Mouse (Mus musculus) ovary, adult 2 months (tissue): ENCODE measurements around the gene Ctnnd1. TPM values are rescaled to one million over a fixed set of nuclear protein-coding genes. Genes with fewer than 3 reads are reported as not detected.

ENCODE experiments used
- polyA plus RNA-seq: library from polyadenylated mRNA; depleted of rRNA; stranded (reverse); fragments of >200 nt; gene quantifications from 2 replicates; pipeline ENCODE4 v1.2.3, GENCODE M21; 2012; rRNA removed

Gene Ctnnd1
- 62.4 and 62.9 TPM in 2 replicates for polyA plus RNA-seq

DNA sequence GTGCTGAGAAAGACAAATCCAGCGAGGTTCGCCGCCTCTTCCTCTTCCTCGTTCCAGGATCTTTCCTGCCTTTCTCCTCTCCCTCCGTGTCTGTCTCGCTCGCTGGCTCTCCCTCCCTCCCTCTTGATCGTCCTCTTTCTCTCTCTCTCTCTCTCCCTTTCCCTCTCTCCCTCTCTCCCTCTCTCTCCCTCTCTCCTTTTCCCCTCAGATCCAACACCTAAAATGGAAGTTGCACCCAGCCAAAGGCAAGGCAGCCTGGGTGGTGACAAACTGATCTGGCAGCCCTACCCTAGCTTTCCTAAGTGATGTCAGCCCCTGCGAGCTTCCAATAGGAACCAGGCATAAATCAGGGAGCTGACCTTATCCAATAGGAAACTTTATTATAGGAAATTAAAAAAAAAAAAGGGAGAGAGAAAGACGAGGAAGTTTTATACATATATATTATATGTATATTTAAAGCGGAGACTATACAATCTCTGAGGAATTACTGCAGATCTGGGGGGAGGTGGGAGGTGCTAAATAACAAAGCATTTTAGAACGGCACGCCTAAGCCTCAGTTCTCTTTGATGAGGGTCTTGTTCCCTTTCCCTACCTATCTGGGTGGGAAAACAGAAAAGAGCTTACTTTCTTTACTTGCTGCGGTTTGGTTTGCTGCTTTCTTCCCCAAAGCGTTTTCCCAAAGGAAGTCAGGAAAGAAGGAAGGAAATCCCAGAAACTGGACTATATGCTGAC lies at the start of gene Ctnnd1:
Gene Ctnnd1, minus strand, starts transcription at position 302 of the 732 bp plus-strand sequence.

DNA sequence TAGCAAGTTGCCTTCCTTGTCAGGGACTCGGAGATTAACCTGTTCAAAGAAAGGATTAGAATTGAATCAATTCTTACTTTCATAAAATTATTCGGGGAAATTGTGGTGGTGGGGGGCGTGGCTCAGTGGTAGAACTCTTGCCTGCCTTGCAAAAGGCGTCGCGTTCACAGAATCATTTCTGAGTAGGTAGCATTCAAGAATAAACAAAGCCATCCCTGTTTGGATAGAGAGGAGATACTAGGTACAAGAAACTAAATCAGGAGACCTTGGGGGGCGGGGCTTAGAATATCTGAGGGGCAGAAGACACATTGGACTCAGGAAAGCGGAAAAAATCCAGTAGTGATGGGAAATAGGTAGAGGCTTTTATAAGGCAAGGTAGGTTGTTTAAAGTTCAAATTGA lies 28.5 kb upstream of the Ctnnd1 start, which contains the start of gene Tmx2:
Gene Tmx2, minus strand, starts transcription at position 125 of the 400 bp plus-strand sequence.

DNA sequence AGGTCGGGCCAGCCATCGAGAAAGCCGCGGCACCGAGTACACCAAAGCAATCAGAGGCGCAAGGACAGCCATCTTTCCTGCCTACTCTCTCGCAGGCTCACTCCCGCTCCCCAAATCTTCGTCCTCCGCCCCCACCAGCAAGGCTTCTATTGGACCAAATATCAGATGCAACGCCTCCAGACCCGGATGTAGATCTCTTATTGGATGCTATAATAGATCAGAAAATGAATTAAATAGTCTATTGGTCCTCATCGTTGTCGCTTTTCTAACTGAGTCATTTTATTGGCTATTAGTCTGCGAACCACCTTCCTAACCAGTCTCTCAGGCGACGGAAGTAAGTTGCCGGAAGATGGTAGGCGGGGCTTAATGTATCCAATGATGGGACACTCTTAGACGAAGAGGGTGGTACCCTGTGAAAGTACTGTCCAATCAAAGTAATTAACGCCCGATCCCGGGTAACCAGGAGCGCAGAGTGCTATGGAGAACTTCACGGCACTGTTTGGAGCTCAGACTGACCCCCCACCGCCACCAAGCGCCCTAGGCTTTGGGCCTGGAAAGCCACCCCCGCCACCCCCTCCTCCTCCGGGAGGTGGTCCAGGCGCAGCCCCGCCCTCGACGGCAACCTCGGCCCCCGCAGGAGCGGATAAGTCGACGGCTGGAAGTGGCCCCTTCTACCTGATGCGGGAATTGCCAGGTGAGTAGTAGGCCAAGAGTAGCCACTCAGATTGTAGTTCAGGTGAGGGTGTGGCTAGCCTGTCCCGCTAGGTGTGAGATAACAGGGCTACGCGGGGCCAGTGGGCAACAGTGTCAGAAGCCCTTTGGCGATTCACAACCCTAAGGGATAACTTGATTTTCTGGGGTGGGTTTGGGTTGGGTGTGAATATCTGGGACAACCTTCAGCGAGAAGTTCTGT lies 27.7 kb upstream of the Ctnnd1 start, which contains the start of the genes Gm28635 and Med19:
Gene Gm28635, minus strand, starts transcription at position 74 of the 913 bp plus-strand sequence.
Gene Med19, plus strand, starts transcription at position 435 of the 913 bp plus-strand sequence.

DNA sequence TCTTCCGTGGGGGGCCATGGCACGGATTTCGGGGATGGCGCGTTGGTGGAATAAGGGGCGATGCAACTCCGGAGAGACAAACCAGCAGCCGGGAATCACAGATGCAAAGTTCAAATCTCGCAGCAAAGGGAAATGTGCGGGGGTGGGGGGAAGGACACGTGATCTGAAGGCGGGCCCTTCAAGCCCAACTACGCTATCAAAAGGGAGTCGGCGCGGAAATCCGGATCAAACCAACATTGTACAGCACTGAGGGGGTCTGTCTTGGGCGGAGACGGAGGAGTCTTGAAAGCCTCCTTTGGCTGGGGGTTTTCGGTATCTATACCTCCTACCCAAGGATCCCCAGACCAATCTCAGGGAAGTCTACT lies 20.0 kb upstream of the Ctnnd1 start, which contains the start of gene Selenoh:
Gene Selenoh, minus strand, starts transcription at position 202 of the 365 bp plus-strand sequence.

DNA sequence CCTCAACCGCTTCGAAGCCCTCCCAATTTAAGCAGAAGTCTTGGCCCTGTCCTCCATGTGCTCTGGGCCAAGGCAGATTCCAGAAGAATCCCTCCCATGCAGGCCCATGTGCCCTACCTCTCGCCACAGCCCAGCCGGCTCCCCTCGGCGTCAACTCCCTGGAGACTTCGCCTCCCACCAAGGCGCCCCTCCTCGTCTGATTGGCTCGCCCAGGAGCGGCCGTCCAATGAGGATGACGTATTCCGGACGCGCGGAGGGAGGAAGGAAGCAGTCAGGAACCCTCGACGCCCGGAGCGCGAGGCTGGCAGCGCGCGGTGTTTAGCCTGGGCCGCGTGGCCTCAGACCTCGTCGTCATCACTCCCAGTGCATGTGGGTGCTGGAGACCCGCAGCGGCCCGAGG lies 8.2 kb upstream of the Ctnnd1 start, which contains the start of gene Btbd18:
Gene Btbd18, plus strand, starts transcription at position 274 of the 400 bp plus-strand sequence.

Other genes with a start within 250 kb of the Ctnnd1 start
- gene Calcrl, start 225.4 kb downstream of the Ctnnd1 start, polyA plus RNA-seq = 3.0 and 3.9 TPM in 2 replicates
- gene Tfpi, start 174.0 kb downstream of the Ctnnd1 start, polyA plus RNA-seq = 3.7 and 7.0 TPM in 2 replicates
- gene Btbd18, start 8.3 kb upstream of the Ctnnd1 start, polyA plus RNA-seq = not detected in 2 replicates
- gene Selenoh, start 20.0 kb upstream of the Ctnnd1 start, polyA plus RNA-seq = 128 and 180 TPM in 2 replicates
- not detected in 2 replicates for gene Gm28635, start 27.3 kb upstream of the Ctnnd1 start, polyA plus RNA-seq
- gene Med19, start 27.6 kb upstream of the Ctnnd1 start, polyA plus RNA-seq = 8.0 and 8.9 TPM in 2 replicates
- 41.7 and 58.0 TPM in 2 replicates for gene Tmx2, start 28.4 kb upstream of the Ctnnd1 start, polyA plus RNA-seq
- 44.3 and 50.4 TPM in 2 replicates for gene Zdhhc5, start 64.4 kb upstream of the Ctnnd1 start, polyA plus RNA-seq
- 8.1 and 9.7 TPM in 2 replicates for gene Clp1, start 76.6 kb upstream of the Ctnnd1 start, polyA plus RNA-seq
- gene Ypel4, start 83.3 kb upstream of the Ctnnd1 start, polyA plus RNA-seq = 7.7 and 8.3 TPM in 2 replicates
- 0.98 and 1.3 TPM in 2 replicates for gene Gm19426, start 92.9 kb upstream of the Ctnnd1 start, polyA plus RNA-seq
- 298 and 361 TPM in 2 replicates for gene Serping1, start 124.7 kb upstream of the Ctnnd1 start, polyA plus RNA-seq
- gene Ube2l6, start 148.1 kb upstream of the Ctnnd1 start, polyA plus RNA-seq = 18.7 and 23.7 TPM in 2 replicates
- gene Smtnl1, start 171.9 kb upstream of the Ctnnd1 start, polyA plus RNA-seq = not detected in 2 replicates
- gene Timm10, start 176.2 kb upstream of the Ctnnd1 start, polyA plus RNA-seq = 42.6 and 54.8 TPM in 2 replicates
- gene Slc43a1, start 188.1 kb upstream of the Ctnnd1 start, polyA plus RNA-seq = 14.3 and 15.2 TPM in 2 replicates
- 12.0 and 16.9 TPM in 2 replicates for gene Rtn4rl2, start 235.9 kb upstream of the Ctnnd1 start, polyA plus RNA-seq